Mouse (Mus musculus) liver, embryonic 13.5 days (tissue): ENCODE results near the gene Prorsd1. TPM values are rescaled to one million over a fixed set of nuclear protein-coding genes. Genes with fewer than 3 reads are reported as not detected.
A peak's percentile ranks its signal among the peaks of the same experiment; 100 is the strongest.
"Not testable (repeated sequence)": the region's sequence is repeated elsewhere in the genome, so short reads cannot be mapped to it uniquely, and the experiment has no call there.

Experiments used
- ATAC-seq: fragments of 200-750 bp; cut with Nextera tagmentation; 2 replicates; pipeline ENCODE4 v1.8.0; 2017; ENCODE audit warnings: low read depth, mild to moderate bottlenecking, moderate number of reproducible peaks, moderate library complexity
- DNase-seq: peaks from one replicate; pipeline ENCODE4 v3.0.0; 2022
- H3K27ac ChIP-seq: fragments of 300-500 bp; sonication (generic); 2 replicates; pipeline ENCODE4 v1.5.1; 2015; ENCODE audit warnings: moderate library complexity, mild to moderate bottlenecking, inconsistent platforms
- H3K27me3 ChIP-seq: fragments of 300-500 bp; sonication (generic); 2 replicates; pipeline ENCODE4 v1.6.1; 2015; ENCODE audit warnings: mild to moderate bottlenecking, inconsistent platforms
- H3K36me3 ChIP-seq: fragments of 300-500 bp; sonication (generic); 2 replicates; pipeline ENCODE4 v1.6.1; 2015; ENCODE audit warnings: mild to moderate bottlenecking, inconsistent platforms
- H3K4me1 ChIP-seq: fragments of 300-500 bp; sonication (generic); replicated peaks from 2 replicates; pipeline ENCODE4 v1.6.1; 2015; ENCODE audit warnings: inconsistent platforms
- H3K4me2 ChIP-seq: fragments of 300-500 bp; sonication (generic); 2 replicates; pipeline ENCODE4 v1.6.1; 2015; ENCODE audit warnings: inconsistent platforms, mild to moderate bottlenecking, moderate library complexity
- H3K4me3 ChIP-seq: fragments of 300-500 bp; sonication (generic); replicated peaks from 2 replicates; pipeline ENCODE4 v1.5.1; 2015; ENCODE audit warnings: mild to moderate bottlenecking, inconsistent platforms
- H3K9ac ChIP-seq: fragments of 300-500 bp; sonication (generic); 2 replicates; pipeline ENCODE4 v1.6.1; 2015; ENCODE audit warnings: mild to moderate bottlenecking, inconsistent platforms
- H3K9me3 ChIP-seq: fragments of 300-500 bp; sonication (generic); replicated peaks from 2 replicates; pipeline ENCODE4 v1.6.1; 2016; ENCODE audit warnings: inconsistent platforms
- WGBS: fragments of 180-500 bp; shearing (Covaris S2); methylation state at CpG from one replicate; pipeline ENCODE4 v1.1.7; 2015; ENCODE audit not compliant: insufficient replicate concordance; 5-methylcytosine and 5-hydroxymethylcytosine counted together
- polyA plus RNA-seq: library from polyadenylated mRNA; unstranded; fragments of >200 nt; fragmentation: Nextera tagmentation; extraction: Ambion mirVana; gene quantifications from 2 replicates; pipeline ENCODE4 v1.2.1, GENCODE M21; 2015

Gene Prorsd1
- 25.0 and 29.8 TPM in 2 replicates for polyA plus RNA-seq

- no peaks in the 10 kb centered on the region for H3K9me3 ChIP-seq
- under 1% methylated on average over 40 of the region's 40 CpGs for WGBS
- peaks cover 24% of the 10 kb centered on the region for H3K4me1 ChIP-seq
- DNase-seq (peak; percentile 93), ATAC-seq (peak; percentile 100)
- H3K36me3 ChIP-seq: peaks cover 20% of the 10 kb centered on the region
- peak within 1 kb of the TSS; percentile 77 for H3K4me2 ChIP-seq
- H3K9ac ChIP-seq: peak within 1 kb of the TSS; percentile 82
- peak within 1 kb of the TSS; percentile 75 for H3K4me3 ChIP-seq
- peak within 1 kb of the TSS; percentile 81 for H3K27ac ChIP-seq
- H3K27me3 ChIP-seq: 0 out of 2 replicates have a peak, but pooled peaks cover 3% of the 10 kb centered on the region
These were observed at the start of gene Prorsd1 for GRCm38 (mm10) chr11:29514682-29515412. TSS of gene Prorsd1 (minus strand) at chr11:29515033.

DNA sequence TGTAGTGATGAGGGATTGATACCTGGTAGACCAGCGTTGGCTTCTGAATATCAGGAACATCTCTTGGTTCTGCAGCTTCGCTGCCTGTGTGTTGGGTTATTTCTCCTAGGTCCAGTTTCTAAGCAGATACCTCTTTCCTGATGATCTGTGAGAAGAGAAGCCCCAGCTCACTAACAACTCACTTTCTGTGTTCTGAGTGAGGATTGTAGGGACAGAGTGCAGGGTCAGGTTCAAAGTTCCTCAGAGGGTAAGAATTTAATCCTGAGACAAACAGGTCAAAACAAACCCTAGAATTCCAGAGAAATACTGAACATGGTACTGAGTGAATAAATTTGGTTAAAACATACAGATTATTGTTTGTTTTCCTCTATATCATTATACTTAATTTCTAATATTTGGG, 48.6 kb upstream of the Prorsd1 start:
- Histone ChIP-seq H3K4me1 (no peaks in the 10 kb centered on the region), H3K36me3 (no peaks in the 10 kb centered on the region), H3K4me2 (no peak overlapping the region), H3K4me3 (no peak overlapping the region), H3K9me3 (no peaks in the 10 kb centered on the region), H3K27ac (no peak overlapping the region), H3K9ac (no peak overlapping the region), H3K27me3 (no peaks in the 10 kb centered on the region)
- DNase-seq (no peak), ATAC-seq (no peak)
- 65% methylated on average over 2 of the region's 2 CpGs for WGBS

DNA sequence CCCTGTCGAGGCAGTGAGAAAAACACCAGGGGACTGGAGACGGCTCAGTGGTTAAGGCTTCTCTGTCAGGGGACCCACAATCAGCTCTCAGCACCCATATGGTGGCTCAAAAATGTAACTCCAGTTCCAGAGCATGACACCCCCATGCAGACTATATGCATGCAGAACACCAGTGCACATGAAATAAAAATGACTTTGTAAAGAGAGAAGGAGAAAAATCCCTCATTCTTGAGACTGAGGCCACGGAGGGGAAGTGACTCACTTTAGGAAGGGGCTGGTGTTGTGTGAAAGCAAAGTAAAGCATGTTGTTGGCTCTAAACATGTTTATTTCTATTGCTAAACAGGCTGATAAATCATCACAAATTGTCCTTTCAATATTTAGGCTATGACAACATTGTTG, 46.2 kb upstream of the Prorsd1 start:
- no peak overlapping the region for H3K4me2 ChIP-seq
- H3K9me3 ChIP-seq: no peaks in the 10 kb centered on the region
- H3K9ac ChIP-seq: no peak overlapping the region
- DNase-seq (no peak), ATAC-seq (no peak)
- 69% methylated on average over 3 of the region's 3 CpGs for WGBS
- no peaks in the 10 kb centered on the region for H3K27me3 ChIP-seq
- no peak overlapping the region for H3K4me3 ChIP-seq
- no peak overlapping the region for H3K27ac ChIP-seq
- no peaks in the 10 kb centered on the region for H3K36me3 ChIP-seq
- H3K4me1 ChIP-seq: no peaks in the 10 kb centered on the region

GRCm38 (mm10) chr11:29560452-29560851, 45.6 kb upstream of the Prorsd1 start:
- Histone ChIP-seq H3K27ac (no peak overlapping the region), H3K27me3 (no peaks in the 10 kb centered on the region), H3K9ac (no peak overlapping the region), H3K9me3 (no peaks in the 10 kb centered on the region), H3K4me1 (no peaks in the 10 kb centered on the region), H3K4me3 (no peak overlapping the region), H3K4me2 (no peak overlapping the region), H3K36me3 (no peaks in the 10 kb centered on the region)
- ATAC-seq: no peak
- no peak for DNase-seq
- 74% methylated on average over 9 of the region's 9 CpGs for whole genome bisulfite sequencing

DNA sequence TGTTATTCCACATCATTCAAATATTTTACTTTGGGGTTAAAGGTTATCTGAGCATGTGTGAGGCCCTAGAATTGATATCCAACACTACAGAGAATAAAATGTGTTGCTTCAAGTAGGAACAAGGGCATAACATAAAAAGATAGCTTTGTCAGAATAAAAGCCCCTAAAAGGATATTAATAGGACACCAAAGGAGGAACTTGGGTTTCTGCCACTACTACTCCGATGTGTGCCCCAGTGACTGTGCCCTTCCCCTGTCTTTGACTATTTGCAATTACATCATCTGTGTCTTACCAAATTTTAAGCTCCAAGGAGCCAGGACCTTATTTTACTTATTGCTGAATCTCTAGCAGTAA, 34.6 kb upstream of the Prorsd1 start:
- Histone ChIP-seq H3K9me3 (no peaks in the 10 kb centered on the region), H3K4me1 (peaks cover 19% of the 10 kb centered on the region), H3K4me2 (peak overlapping the region; percentile 87), H3K27ac (no peak overlapping the region), H3K27me3 (no peaks in the 10 kb centered on the region), H3K9ac (peak overlapping the region; percentile 89; the same call in 1 of the 2 replicates), H3K4me3 (no peak overlapping the region), H3K36me3 (peaks cover 23% of the 10 kb centered on the region)
- WGBS: 25% methylated on average over 1 of the region's 1 CpGs
- no peak for ATAC-seq
- no peak for DNase-seq

DNA sequence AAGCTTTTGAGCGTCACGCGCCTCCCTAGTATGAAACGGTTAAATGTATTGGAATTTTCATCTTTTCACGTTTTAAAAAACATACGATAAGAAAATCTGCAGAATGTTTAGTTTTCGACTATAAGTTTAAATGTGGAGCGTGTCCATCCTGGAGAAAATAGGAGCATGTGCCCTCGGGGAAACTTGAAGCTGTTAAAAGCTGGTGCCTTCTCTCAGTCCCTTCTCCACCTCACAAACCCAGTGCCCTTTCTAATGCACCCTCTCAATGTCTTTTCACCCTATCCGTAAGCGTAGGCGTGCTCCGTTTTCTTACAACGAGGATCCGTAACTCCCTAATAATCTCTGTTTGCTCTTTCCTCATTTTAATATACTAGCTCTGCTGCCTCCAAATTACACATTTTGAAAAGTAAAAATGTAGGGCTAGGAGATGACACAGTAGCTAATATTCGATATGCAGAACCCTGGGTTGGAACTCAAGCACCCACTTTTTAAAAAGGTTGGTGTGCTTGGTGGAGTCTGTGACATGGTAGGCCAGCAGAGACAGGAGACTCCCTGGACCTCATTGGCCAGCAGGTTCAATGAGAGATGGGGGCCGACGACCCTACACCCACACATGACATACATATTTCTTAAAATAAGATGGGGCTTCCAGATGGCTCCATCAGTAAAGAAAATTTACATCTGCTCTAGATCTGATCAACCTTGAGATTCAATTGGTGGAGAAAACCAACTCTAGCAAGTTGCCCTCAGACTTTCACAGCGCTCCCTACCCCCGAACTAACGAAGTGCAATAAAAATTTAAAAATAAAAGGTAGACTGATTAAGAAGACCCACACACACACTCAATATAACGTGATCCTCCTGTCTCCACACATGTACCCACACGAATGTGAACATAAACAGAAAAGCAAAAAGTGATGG, 33.9 kb upstream of the Prorsd1 start:
- peak overlapping the region; percentile 87 for H3K4me2 ChIP-seq
- peak overlapping the region; percentile 78 for H3K4me3 ChIP-seq
- H3K9ac ChIP-seq: peak overlapping the region; percentile 89
- peaks cover 19% of the 10 kb centered on the region for H3K4me1 ChIP-seq
- H3K9me3 ChIP-seq: no peaks in the 10 kb centered on the region
- peak overlapping the region; percentile 81 for H3K27ac ChIP-seq
- H3K36me3 ChIP-seq: peaks cover 29% of the 10 kb centered on the region
- no peak for DNase-seq
- ATAC-seq: no peak
- no peaks in the 10 kb centered on the region for H3K27me3 ChIP-seq
- whole genome bisulfite sequencing: 16% methylated on average over 23 of the region's 23 CpGs

DNA sequence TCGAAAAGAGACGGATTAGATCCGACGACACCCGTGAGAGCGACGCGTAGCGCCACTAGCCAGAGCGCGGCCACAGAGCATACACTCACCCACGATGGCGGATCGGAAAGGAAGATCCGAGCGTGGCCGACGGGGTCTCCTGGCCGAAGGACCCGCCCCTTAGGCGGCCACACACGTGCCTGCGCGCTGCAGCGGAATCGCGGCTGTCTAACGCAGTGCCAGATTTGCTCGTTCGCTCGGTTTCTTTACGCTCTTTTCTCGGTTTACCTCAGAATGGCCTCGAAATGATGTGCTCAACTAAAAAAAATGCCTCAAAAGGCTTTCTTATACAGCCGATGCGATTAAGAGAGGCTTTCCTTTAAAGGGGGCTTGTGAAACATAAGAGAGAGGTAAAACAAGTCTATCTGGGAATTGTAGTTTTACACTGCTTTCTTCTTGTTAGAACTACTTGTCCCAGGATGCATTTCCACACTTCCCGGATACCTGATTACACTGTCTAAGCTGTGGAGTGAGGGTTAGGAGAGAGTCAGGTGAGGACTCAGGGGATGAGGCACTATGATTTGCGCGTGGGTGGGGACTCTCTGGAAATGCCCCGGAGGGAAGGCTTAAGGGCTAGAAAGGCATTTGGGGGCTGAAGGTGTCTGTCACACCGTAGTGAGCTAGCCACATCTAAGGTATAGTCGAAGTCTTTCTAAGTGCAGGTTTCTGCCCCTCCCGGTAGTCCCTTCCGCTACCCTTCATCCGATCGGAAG, 33.1 kb upstream of the Prorsd1 start, which contains the start of the genes Clhc1 and Rps27a:
TSS of gene Clhc1 (plus strand) at position 199 of the 752 bp plus-strand sequence.
TSS of gene Rps27a (minus strand) at position 358 of the 752 bp plus-strand sequence.
- Histone ChIP-seq H3K27me3 (no peaks in the 10 kb centered on the region), H3K9ac (peak within 1 kb of the TSS; percentile 89), H3K9me3 (no peaks in the 10 kb centered on the region), H3K4me1 (peaks cover 19% of the 10 kb centered on the region), H3K4me2 (peak within 1 kb of the TSS; percentile 87), H3K27ac (peak within 1 kb of the TSS; percentile 81), H3K36me3 (peaks cover 35% of the 10 kb centered on the region), H3K4me3 (peak within 1 kb of the TSS; percentile 78)
- peak; percentile 87 for DNase-seq
- ATAC-seq: peak; percentile 96
- under 1% methylated on average over 46 of the region's 46 CpGs for WGBS

GRCm38 (mm10) chr11:29547249-29547751, 32.5 kb upstream of the Prorsd1 start:
- H3K9ac ChIP-seq: peak overlapping the region; percentile 89
- H3K9me3 ChIP-seq: no peaks in the 10 kb centered on the region
- WGBS: under 1% methylated on average over 27 of the region's 27 CpGs
- peaks cover 40% of the 10 kb centered on the region for H3K36me3 ChIP-seq
- no peaks in the 10 kb centered on the region for H3K27me3 ChIP-seq
- H3K4me1 ChIP-seq: peaks cover 19% of the 10 kb centered on the region
- peak overlapping the region; percentile 78 for H3K4me3 ChIP-seq
- ATAC-seq (no peak), DNase-seq (no peak)
- H3K27ac ChIP-seq: peak overlapping the region; percentile 81
- H3K4me2 ChIP-seq: peak overlapping the region; percentile 71

GRCm38 (mm10) chr11:29546762-29547161, 31.9 kb upstream of the Prorsd1 start:
- H3K4me3 ChIP-seq: peak overlapping the region; percentile 78
- H3K9me3 ChIP-seq: no peaks in the 10 kb centered on the region
- peak overlapping the region; percentile 89 for H3K9ac ChIP-seq
- DNase-seq: no peak
- H3K27me3 ChIP-seq: no peaks in the 10 kb centered on the region
- peak overlapping the region; percentile 81 for H3K27ac ChIP-seq
- 3% methylated on average over 2 of the region's 2 CpGs for WGBS
- peak overlapping the region; percentile 71 for H3K4me2 ChIP-seq
- peaks cover 45% of the 10 kb centered on the region for H3K36me3 ChIP-seq
- no peak for ATAC-seq
- peaks cover 19% of the 10 kb centered on the region for H3K4me1 ChIP-seq

DNA sequence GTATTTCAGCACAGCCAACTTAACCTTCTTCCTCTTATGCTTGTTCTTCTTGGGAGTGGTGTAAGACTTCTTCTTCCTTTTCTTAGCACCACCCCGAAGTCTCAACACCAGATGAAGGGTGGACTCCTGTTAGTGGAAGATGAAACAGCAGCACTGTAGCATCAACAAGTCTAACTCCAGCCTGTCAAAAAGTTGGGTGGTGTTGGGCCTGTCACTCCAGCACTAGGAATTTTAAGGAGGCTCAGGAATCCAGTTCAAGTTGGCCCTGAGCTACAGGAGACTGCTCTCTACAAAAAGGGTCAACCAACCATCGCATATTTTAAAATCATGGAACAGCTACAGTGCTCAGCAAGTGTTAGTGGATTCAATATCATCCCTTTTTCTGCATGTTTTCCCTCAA, 31.5 kb upstream of the Prorsd1 start:
- peak overlapping the region; percentile 81 for H3K27ac ChIP-seq
- peak overlapping the region; percentile 78 for H3K4me3 ChIP-seq
- peaks cover 49% of the 10 kb centered on the region for H3K36me3 ChIP-seq
- peaks cover 19% of the 10 kb centered on the region for H3K4me1 ChIP-seq
- H3K9me3 ChIP-seq, ATAC-seq, DNase-seq, H3K27me3 ChIP-seq: not testable (repeated sequence)
- 49% methylated on average over 2 of the region's 2 CpGs for WGBS
- H3K9ac ChIP-seq: peak overlapping the region; percentile 89
- H3K4me2 ChIP-seq: peak overlapping the region; percentile 71
